ENCODE assay signal across 8 mouse cellular contexts in the genomic region with DNA sequence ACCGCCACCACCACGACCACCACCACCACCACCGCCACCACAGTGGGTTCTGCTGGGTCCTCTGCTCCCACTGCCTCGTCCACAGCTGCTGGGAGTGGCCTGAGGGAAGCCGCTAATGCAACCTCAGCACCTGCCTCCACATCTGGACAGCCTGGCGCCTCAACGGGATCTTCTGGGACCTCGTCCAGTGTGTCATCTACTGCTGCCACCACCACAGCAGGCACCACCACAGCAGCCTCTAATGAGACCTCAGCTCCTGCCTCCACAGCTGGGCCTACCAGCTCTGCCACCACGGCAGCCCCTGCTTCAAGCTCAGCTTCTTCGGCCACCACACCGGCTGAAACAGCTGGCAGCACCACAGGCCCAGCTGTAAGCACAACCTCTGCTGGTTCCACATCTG.
DNase-seq lines count a peak whose midpoint lies in the region; TF ChIP-seq lines count a peak whose summit lies in the region.
"Not testable (repeated sequence)": the region's sequence is repeated elsewhere in the genome, so short reads cannot be mapped to it uniquely, and the experiment has no call there.

No protein-coding gene starts in this region.

- H3K79me2 ChIP-seq in heart, adult 2 months (replicated peaks; ENCODE audit: control insufficient read depth, insufficient read depth, low read length): not testable (repeated sequence)

- peak; percentile 15 for DNase-seq in adrenal gland, postnatal 14 days
- DNase-seq in cerebellum, postnatal 4 days (ENCODE audit: low spot score in 2 of 2): peak; percentile 37 to 69
- DNase-seq in heart, adult 2 months: peak; percentile 36 to 60
- DNase-seq in kidney, postnatal 25 days: peak; percentile 11 to 75
- DNase-seq in left cerebral cortex, adult 8-10 months (ENCODE audit: low spot score in 2 of 2): peak; percentile 22 to 64
- DNase-seq in natural killer cell, adult 2 months (ENCODE audit: low spot score in 2 of 2): peak; percentile 6 to 22
- DNase-seq in spleen, postnatal 36 days (ENCODE audit: low spot score in 2 of 2): peak; percentile 38 to 57
- DNase-seq in urinary bladder, postnatal 25 days (ENCODE audit: low spot score): peak; percentile 46

- TF ChIP-seq EP300 in heart, adult 2 months (IDR thresholded peaks at IDR 0.05; ENCODE audit: insufficient read depth, low read depth, low read length): not testable (repeated sequence)

- not testable (repeated sequence) for H3K9ac ChIP-seq in heart, adult 2 months (ENCODE audit: low read depth, low read length)

- not testable (repeated sequence) for H3K4me3 ChIP-seq in heart, adult 2 months

- not testable (repeated sequence) for H3K27ac ChIP-seq in heart, adult 2 months

- not testable (repeated sequence) for H3K36me3 ChIP-seq in heart, adult 2 months (ENCODE audit: control insufficient read depth, insufficient read depth, low read length)

- not testable (repeated sequence) for TF ChIP-seq CTCF in heart, adult 2 months (IDR thresholded peaks at IDR 0.05)

- not testable (repeated sequence) for H3K27me3 ChIP-seq in heart, adult 2 months (ENCODE audit: control insufficient read depth, insufficient read depth, low read length)

- TF ChIP-seq POLR2A in heart, adult 2 months (IDR thresholded peaks at IDR 0.05; ENCODE audit: insufficient read depth, low read depth, low read length): not testable (repeated sequence)

- 87% methylated on average over 3 of the region's 11 CpGs for WGBS in heart, adult 2 months

- intact Hi-C loops in heart, adult 2 months (cut with DNase I): not testable (repeated sequence)

- not testable (repeated sequence) for H3K4me1 ChIP-seq in heart, adult 2 months (ENCODE audit: control insufficient read depth, insufficient read depth, low read length)
